Mouse (Mus musculus) left cerebral cortex, postnatal 25 days (tissue): Measurements from ENCODE around the gene Evi2. TPM values are rescaled to one million over a fixed set of nuclear protein-coding genes. Genes with fewer than 3 reads are reported as not detected.

ENCODE experiments used
- DNase-seq, 2 experiments: peaks; one replicate each; pipeline ENCODE4 v3.0.0; 2022; ENCODE audit warnings: low spot score in 2 of 2, mixed read lengths in 1 of 2
- intact Hi-C: fragments of 180-260 bp; cut with DNase I; formaldehyde crosslinking; loops from one replicate; pipeline ENCODE4 v1.15.1; 2025
- total RNA-seq, 2 experiments: library from RNA; stranded (reverse); gene quantifications; 2 replicates each; pipeline ENCODE4 v1.2.3; 2021

Evi2 gene
- total RNA-seq, 2 experiments from 2014 or later = not detected

DNA sequence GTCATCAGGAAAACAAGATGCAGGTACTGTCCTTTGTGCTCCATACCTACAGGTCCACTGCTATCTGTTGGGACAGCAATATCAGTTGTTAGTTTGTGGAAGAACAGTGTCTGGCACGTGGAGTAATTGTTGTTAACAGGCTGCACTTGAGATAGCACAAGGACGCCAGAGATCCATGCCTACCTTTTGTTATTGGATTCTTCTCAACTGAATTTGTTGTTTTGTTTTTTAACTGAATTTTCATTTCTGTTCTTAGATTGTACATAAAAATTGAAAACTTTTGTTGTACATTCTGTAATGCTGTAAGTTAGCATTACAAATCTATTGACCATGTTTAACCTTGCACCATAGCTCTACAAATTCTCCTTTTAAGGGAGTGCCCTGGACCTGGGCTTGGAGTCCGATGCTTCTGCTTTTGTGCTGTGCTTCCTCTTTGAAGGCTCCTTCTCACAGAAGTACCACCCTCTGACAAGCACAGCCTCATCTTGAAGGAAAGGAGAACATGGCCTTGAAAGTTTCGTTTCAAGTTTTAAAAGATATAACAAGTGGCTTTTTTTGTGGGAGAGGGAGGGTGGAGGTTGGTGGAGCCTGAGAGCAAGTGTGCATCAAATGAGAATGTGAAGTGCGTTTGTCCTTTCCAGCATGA is 2.5 kb downstream of the Evi2 start:
- intact Hi-C loops = no loop called here
- DNase-seq = peak in 1 of 2 experiments; percentile 33

DNA sequence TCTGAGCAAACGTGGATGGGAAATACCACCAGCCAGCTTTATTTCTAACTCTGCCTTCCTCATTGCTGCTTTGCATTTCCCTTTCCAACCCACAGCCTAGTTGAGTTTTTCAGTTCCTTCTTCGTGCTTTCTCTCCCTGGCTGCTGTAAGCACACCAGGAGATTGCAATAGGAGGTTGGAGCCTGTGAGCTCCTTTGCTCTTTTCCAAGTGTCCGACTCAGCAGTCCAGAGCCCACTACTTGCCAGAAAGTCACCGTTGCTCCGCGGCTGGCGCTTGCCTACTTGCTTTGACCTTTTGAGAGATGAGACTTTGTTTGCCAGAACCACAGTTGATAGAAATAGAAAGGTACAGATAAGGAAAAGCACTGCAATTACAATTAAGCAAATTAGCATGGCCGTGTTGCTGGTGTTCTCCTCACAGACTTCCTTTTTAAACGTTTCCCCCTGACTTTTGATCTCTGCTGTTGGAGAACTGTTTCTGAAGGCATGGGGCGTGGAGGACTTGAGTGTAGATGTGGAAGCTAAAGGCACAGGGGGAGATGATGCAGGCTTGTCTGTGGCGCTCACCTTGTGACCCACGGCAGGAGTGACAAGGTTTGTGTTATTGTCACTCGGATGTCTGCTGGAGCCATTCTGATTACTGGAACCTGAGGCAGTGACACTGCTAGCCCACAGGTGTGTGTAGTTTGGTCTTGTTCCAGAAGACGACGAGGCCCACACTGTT is 3.2 kb downstream of the Evi2 start:
- intact Hi-C loops = no loop called here
- peak in 1 of 2 experiments; percentile 66 for DNase-seq

DNA sequence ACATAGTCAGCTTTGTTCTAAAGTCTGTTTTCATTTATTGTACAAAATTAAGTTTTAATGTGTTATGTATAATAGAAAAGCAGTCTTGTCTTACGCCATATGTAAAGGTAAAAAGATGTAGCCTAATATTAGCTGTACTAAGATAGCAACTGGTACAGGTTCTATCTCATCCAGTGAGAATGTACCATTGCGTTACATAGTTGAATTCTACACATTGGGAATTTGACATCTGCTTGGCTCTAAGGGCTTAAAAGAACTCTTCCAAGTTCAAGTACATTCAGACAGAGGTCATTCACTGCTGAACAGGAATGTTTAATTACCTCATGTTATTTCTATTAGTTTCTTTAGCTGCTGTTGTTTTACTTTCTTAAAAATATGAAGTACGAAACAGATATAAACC is 3.8 kb downstream of the Evi2 start:
- intact Hi-C loops = no loop called here
- no peak for DNase-seq

DNA sequence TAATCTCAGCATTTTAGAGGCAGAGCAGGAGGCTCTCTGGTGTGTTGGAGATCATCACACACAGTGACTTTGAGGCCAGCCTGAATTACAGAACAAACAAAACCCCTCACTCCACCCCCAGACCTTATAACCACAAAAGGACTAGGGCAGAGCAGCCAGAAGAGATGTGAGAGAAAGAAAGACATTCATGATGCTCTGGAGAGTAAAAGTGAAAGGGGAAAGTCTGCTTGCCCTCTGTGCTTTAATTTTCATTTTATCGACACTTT is 6.1 kb downstream of the Evi2 start:
- no peak for DNase-seq
- intact Hi-C loops = no loop called here

DNA sequence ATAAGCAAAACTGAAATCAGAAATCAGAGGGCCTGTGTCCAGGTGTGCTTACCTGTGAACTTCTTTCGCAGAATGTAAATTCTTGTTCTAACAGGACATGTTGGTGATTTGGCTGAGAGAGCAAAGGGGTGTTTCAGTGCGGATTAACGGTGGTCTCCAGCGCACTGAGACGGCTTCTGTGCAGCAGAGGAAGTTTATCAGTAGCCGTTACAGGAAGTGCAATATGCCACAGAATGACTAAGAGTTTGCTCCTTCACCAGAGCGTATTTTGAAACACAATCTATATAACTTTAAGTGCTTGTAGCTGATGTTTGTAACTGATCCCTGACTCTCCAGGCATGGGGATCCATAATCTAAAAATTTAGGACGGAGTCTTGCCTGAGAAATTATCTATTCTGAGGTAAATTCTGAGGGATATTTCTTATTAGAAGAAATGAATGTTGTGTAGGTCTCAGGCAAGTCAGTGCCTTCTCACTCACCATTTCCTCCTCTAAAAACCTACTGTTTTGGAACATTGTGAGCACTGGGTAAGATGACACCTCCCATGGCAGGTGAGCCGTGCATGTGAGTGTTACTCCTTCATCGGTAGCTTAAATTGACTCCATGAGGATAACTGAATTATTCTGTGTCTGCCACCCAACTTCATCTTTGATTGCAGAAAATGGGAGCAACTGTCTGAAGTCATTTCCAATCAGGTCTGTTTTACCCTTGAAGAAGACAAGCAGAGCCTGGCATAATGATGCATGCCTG is 6.7 kb downstream of the Evi2 start, which contains the start of gene Evi2b:
Gene Evi2b (minus strand): TSS at position 203 of the 750 bp plus-strand sequence.
- no peak for DNase-seq
- intact Hi-C loops = no loop called here

DNA sequence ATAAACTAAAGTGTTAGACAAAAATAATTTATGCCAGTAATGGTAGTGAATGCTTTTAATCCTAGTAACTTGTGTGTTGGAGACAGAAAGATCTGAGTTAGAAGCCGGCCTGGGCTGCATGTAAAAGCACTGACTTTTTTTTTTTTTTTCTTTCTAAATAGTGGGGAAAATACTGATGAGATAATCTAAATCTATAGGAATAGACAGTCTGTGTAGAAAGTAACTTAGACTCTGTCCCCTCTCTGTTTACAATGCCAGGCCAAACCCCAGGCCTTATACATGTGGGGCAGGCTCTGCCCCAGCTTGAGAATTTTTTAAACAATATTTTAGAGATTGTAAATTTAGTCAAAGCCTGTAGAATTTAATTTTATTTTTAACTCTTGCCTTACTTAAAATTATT is 7.4 kb downstream of the Evi2 start:
- intact Hi-C loops = no loop called here
- no peak for DNase-seq

DNA sequence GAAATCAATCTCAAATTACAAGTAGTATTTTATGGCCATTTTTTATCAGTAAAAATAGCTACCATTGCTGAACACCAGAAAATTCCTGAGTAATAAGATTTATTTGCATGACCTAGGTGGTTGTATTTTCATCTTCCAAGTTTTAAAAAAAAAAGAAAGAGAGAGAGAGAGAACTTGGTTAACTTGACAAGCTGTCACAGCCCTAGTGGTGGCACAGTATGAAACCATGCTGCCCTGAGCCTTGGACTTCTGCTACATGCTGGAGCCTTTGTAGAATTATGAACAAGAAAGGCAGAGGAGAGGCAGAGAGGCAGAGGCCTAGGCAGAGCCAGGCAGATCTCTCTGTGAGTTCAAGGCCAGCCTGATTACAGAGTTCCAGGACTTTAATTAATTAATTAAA is 8.5 kb downstream of the Evi2 start:
- no peak for DNase-seq
- intact Hi-C loops = no loop called here

DNA sequence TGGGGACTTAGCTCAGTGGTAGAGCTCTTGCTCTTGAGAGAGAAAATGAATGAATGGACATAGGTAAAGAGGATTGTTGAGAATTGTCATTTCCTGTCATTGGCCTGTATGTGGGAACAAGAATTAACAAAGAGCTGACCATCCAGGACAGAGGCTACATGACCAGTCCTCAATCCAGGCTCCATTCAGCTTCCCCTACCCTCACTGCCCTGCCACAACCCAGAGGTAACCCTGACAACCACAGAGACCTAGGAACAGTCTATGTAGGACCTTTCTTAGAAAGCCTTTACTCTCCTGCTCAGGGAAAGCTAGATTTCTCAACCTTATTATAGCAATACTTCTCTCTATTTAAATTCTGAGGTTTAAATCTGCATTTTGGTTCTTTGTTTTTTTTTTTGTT is 9.6 kb downstream of the Evi2 start:
- intact Hi-C loops = no loop called here
- DNase-seq = no peak

DNA sequence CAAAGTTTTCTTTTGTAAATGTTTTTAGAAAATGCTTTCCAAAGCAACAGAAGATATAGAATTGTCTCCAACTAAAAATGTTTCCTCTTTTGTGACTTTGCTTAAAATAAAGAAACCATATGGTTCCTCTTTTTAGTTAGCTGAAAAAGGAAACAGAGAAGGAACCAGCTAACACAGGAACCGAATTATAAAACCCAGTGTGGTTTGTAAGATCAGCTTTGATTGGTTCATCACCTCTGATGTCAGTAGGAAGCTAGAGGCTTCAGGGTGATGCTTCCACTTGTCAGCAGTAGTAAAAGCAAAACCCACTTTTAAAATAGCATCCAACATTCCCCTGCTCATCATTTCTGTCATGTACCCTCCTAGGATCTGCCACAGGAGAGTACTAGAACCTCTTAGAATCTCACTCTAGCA is 10.5 kb downstream of the Evi2 start:
- intact Hi-C loops = no loop called here
- peak; percentile 52 to 92 for DNase-seq

DNA sequence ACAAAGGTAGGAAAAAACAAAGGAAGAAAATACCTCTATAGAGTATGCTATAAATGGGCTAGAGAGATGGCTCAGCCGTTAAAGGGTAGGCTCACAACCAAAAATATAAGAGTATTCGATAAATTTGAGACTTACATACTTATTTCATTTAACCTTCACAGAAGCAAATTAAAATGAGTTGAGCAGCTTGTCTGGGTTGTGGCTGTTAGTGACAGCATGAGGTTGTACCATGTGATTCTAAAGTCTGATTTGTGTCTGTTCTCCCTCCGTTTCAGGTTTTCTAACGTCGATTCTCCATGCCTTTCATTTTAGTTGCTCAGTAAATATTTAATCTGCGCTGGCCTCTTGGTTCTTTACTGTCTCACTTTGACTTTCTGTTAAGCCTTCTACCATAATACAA is 11.1 kb downstream of the Evi2 start:
- intact Hi-C loops = no loop called here
- no peak for DNase-seq

DNA sequence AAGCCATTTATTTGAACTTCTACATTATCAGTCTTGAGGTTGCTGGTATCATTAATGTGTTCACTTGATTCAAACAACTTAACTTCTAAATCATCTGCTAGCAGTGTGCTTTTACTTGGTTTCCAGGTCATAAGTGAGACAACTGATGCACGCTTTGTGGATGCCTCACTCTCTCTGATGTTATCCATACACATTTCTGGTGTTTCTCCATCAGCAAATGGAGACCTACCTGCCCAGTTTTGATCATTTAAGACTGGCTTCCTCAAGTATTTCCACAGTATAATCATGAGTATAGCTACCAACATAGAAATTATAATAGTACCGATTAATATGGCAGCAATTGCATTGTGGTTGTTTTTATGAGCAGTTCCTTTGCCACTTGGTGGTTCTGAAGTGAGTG is 14.6 kb downstream of the Evi2 start:
- no peak for DNase-seq
- intact Hi-C loops = no loop called here

DNA sequence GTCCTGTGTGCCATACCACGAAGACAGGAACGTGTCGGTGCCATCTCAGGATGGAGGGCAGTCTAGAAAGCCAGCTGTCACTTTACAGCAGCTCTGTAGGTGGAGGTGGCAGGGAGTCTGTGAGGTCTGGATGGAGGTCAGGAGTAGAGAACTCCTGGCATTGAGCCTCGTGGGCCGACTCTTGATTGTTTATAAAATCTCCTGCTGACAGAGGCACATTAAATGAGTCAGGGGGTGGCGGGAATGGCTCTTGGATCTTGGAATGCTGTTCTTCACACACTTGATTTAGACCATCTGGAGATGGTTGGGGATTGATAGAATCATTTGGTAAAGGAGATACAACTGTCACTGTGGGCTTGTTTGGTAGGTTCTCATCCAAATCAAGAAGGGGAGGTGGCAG is 15.1 kb downstream of the Evi2 start:
- intact Hi-C loops = no loop called here
- no peak for DNase-seq

DNA sequence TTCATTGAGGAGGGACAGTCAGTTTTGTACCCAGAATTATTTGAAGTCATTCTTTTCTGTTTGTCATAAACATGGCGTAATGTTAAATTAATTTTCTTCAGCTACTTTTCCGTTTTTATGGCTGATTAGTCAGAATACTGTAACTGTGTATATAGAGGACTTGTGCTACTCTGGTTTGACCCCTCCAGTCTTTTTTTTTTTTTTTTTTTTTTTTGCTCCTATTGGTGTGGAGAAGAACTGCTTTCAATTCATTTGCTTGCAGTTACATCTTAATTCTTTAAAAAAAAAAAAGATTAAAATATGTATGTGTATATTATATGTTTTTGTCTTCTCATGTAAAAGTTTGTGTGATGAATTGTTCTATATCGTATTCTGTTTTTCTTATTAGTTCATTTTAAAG is 18.4 kb downstream of the Evi2 start:
- intact Hi-C loops = no loop called here

DNA sequence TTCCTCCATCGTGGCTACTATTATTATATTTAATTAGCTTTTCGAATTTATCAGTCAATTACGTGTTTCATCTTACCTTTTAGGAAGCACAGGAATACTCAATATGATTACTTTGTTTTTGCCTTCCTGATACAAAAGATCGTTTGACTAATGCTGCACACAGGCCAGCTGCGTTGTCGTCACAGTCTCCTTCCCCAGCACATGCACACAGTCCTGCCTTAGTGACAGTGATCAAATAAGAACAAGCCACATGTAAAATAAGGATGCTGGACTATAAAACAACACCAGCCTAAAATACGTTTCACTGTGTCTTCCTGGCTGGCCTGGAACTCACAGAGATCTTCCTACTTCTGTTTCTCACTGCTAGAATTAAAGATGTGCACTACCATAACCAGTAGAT is 25.9 kb downstream of the Evi2 start:
- intact Hi-C loops = loop anchor here (5.0 kb wide), 1 partner anchor 42 kb away; no protein-coding TSS in a partner anchor

More for the DNA sequence above, 18.4 kb downstream of the Evi2 start:
- DNase-seq = no peak

DNA sequence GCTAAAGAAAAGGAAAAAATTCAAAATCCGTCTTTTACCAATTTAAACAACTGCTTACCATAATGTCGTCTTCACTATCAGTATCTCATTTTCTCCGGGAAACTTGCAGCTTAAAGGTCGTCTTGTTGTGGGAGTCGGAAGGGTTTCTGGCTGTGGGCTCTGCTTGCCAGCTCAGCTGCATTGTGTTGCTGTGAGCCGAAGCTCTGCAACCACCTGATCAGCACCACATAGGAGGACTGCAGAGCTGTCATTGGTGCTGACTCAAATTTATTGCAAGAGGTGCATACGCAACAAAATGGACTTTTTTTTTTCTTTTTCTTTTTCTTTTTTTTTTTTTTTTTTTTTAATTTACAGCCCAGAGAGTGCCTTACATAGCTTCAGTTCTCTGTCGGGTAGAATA is 26.5 kb downstream of the Evi2 start, which contains the start of gene Omg:
Gene Omg (minus strand): TSS at position 240 of the 400 bp plus-strand sequence.
- intact Hi-C loops = loop anchor here (5.0 kb wide), 1 partner anchor 42 kb away; no protein-coding TSS in a partner anchor
- DNase-seq = peak; percentile 81 to 90

More for the DNA sequence above, 25.9 kb downstream of the Evi2 start:
- DNase-seq = no peak

DNA sequence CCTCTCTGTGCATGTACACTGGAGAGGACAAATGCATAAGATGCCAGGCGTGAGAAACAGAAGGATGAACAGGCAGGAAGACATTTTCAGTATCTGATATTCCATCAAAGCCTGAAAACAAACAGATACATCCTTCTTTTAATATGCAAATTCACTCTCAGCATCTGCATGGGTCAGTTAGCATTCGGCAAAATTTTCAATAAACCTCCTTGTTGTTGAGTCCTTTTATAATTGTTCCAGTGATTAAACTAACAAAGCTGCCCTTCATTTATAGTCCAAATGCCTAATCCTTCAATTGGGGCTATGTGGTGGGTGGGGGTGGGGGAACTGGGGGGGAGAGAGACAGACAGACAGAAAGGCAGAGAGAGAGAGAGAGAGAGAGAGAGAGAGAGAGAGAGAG is 27.5 kb downstream of the Evi2 start:
- intact Hi-C loops = loop anchor here (5.0 kb wide), 1 partner anchor 41 kb away; no protein-coding TSS in a partner anchor
- DNase-seq = peak; percentile 36 to 44

DNA sequence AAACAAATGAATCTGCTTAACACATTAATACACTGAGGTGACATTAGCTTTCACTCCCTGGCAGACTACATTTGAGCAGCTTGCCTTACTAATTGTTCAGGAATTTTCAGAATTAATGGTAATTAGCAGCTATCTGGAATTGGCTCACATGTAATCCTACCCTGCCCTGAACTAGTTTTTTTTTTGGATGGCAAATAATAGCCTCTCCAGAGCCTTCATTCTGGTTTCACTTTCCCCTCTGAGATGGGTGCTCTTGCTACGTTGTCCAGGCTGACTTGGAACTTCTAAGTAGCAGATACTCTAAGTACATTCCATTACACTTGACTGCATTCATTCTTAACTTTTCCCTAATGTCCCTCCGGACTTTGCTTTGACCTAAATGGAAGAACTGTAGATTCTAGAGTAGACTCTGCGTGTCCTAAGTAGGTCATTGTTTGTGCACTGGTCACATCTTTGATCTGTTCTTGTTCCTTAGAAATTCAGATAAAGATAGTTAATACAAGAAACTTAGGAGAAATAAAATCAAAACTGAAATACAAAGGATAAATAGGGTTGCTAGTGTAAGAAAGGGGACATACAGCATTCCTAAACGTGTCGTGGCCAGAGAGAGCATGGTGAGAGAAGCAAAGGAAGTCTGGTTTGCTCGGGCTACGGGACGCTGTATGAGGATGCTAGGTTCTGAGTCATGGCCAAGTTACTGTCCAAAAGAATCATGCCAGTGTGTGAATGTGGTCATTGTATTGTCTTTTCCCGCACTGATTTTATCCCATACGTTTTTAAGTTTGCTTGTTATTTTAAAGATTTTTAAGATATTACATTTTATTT is 35.2 kb downstream of the Evi2 start:
- intact Hi-C loops = loop anchor here (5.0 kb wide), 1 partner anchor 37 kb away; the partner anchor contains the start of genes Evi2 and Evi2a

DNA sequence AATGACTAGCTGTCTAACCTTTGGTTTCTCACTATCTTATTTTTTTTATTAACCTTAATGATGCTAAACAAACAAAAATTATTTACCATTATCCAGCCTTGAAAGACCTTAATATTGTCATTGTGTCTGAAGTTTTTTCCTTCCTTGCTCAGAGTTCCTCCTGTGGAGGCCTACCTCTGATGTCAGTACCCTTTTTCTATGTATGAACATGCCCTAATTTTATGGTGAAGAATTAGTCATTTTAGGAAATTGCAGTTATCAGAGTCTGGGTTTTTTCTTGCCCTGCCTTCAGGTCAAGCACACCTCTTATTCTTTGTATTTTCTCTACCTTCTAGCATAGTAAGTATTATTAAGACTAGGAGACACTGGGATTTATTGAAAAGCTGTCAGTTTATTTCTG is 45.7 kb downstream of the Evi2 start:
- DNase-seq = no peak
- intact Hi-C loops = no loop called here

More for the DNA sequence above, 35.2 kb downstream of the Evi2 start:
- DNase-seq = no peak

DNA sequence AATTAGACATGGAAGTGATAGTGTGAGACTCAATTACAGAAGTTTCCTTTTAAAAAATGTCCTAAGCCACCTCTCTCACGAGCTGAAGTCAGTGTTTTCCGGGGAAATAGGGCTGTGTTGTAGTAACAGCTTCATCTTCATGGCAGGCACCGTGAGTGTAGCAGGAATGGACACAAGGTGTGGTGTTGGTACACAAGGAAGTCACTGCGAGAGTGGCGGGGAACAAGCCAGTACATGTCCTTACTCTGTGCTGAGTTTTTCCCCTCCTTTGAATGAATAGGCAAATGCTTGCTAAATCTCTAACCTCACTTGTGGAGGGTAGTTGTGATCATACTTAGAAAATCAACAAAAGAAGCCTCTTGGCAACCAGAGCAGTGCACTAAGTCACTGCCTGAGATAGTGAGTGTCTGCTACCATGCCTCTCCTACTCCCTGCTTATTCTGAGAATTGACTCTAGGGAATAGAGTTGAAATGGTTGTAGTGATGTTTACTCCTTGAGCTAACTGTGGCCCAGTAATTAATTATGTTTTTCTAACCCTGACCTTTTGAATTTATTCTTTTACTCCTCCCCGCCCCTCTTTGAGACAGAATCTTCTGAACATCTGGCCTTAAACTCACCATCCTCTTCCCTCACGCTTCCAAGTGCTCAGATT is 46.4 kb downstream of the Evi2 start:
- intact Hi-C loops = no loop called here
- DNase-seq = no peak
